Mouse (Mus musculus) embryonic facial prominence, embryonic 14.5 days (tissue): ENCODE measurements at regions not wholly inside any gene's neighbourhood (a gene's known extent, or its start where the extent isn't known, plus 50 kb on each side); places are given as distances from the start of the nearest gene placed in this dataset.

Experiments used
- ATAC-seq: fragments of 200-750 bp; cut with Nextera tagmentation; 2 replicates; pipeline ENCODE4 v1.8.0; 2017; ENCODE audit warnings: low read depth, moderate number of reproducible peaks, moderate TSS enrichment
- DNase-seq: peaks from one replicate; pipeline ENCODE4 v3.0.0-alpha.2; 2015; ENCODE audit warnings: low spot score
- H3K27ac ChIP-seq: fragments of 300-500 bp; sonication (generic); replicated peaks from 2 replicates; pipeline ENCODE4 v1.5.1; 2014; ENCODE audit warnings: low read depth, mild to moderate bottlenecking, low read length, moderate library complexity
- H3K27me3 ChIP-seq: fragments of 300-500 bp; sonication (generic); replicated peaks from 2 replicates; pipeline ENCODE4 v1.6.1; 2014; ENCODE audit warnings: low read length; ENCODE audit not compliant: control insufficient read depth, insufficient read depth
- H3K36me3 ChIP-seq: fragments of 300-500 bp; sonication (generic); 2 replicates; pipeline ENCODE4 v1.6.1; 2014; ENCODE audit warnings: low read length, mixed read lengths; ENCODE audit not compliant: control insufficient read depth, insufficient read depth
- H3K4me1 ChIP-seq: fragments of 300-500 bp; sonication (generic); 2 replicates; pipeline ENCODE4 v1.6.1; 2014; ENCODE audit warnings: antibody characterized with exemption, low read length; ENCODE audit not compliant: control insufficient read depth, insufficient read depth
- H3K4me2 ChIP-seq: fragments of 300-500 bp; sonication (generic); 2 replicates; pipeline ENCODE4 v1.6.1; 2014; ENCODE audit warnings: low read depth, mild to moderate bottlenecking, low read length, moderate library complexity, mixed read lengths
- H3K4me3 ChIP-seq: fragments of 300-500 bp; sonication (generic); 2 replicates; pipeline ENCODE4 v1.5.1; 2014; ENCODE audit warnings: low read depth, mild to moderate bottlenecking, low read length
- H3K9ac ChIP-seq: fragments of 300-500 bp; sonication (generic); 2 replicates; pipeline ENCODE4 v1.6.1; 2014; ENCODE audit warnings: low read depth, mild to moderate bottlenecking, low read length, moderate library complexity, mixed read lengths
- H3K9me3 ChIP-seq: fragments of 300-500 bp; sonication (generic); 2 replicates; pipeline ENCODE4 v1.6.1; 2016; ENCODE audit warnings: low read length; ENCODE audit not compliant: control insufficient read depth
- WGBS: fragments of 180-500 bp; shearing (Covaris S2); extraction: QIAGEN DNeasy Blood & Tissue Kit; methylation state at CpG from one replicate; pipeline ENCODE4 v1.1.7; 2014; 5-methylcytosine and 5-hydroxymethylcytosine counted together

DNA sequence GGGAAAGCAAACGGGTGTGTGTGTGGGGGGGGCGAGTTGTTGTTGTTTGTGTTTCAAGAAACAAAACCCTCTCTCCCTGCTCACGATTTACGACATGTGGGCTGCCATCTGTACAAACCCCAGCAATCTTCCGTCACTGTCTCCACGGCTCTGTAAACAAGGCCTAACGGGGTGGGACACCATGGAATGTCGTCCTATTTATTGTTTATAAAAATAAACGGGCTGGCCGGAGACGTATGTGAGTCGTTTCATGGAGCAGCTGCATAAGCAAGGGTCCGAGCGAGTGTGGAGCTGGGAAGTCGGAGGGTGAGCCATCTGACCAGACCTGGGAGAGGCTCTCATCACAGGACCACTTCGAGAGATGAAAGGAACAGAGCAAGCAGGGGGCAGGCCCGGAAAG lies 141.4 kb upstream of the Sall1 start:
- no peak overlapping the region for H3K27ac ChIP-seq
- DNase-seq: no peak

DNA sequence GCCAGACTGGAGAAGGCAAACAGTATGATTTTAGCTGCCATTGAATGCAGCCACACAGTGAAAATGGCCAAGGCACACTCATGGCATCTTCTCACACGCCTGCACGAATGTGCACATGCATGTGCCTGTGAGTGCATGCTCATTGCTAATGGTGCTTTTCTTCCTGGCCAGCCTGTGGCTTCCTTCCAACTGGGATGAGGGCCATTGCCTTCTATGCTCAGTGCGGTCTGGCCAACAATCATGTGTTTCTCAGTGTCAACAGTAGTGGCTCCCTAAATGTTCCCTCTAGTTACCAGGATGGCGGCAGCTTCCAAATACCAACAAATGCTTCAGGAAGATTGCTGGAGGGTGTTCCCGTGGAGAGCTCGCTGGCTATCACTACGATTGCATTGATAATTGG lies 131.7 kb upstream of the Sall1 start:
- no peaks in the 10 kb centered on the region for H3K36me3 ChIP-seq
- no peaks in the 10 kb centered on the region for H3K4me1 ChIP-seq
- H3K27ac ChIP-seq: no peak overlapping the region
- no peak overlapping the region for H3K4me2 ChIP-seq
- ATAC-seq: no peak
- no peak for DNase-seq
- H3K9ac ChIP-seq: no peak overlapping the region
- no peaks in the 10 kb centered on the region for H3K9me3 ChIP-seq
- WGBS: 78% methylated on average over 7 of the region's 7 CpGs
- H3K27me3 ChIP-seq: no peaks in the 10 kb centered on the region
- H3K4me3 ChIP-seq: no peak overlapping the region

More for the DNA sequence above, 141.4 kb upstream of the Sall1 start:
- H3K27me3 ChIP-seq: no peaks in the 10 kb centered on the region
- 57% methylated on average over 17 of the region's 17 CpGs for WGBS
- no peak overlapping the region for H3K4me3 ChIP-seq
- no peaks in the 10 kb centered on the region for H3K4me1 ChIP-seq
- H3K9me3 ChIP-seq: no peaks in the 10 kb centered on the region
- ATAC-seq: no peak
- H3K9ac ChIP-seq: no peak overlapping the region
- H3K4me2 ChIP-seq: no peak overlapping the region
- no peaks in the 10 kb centered on the region for H3K36me3 ChIP-seq

DNA sequence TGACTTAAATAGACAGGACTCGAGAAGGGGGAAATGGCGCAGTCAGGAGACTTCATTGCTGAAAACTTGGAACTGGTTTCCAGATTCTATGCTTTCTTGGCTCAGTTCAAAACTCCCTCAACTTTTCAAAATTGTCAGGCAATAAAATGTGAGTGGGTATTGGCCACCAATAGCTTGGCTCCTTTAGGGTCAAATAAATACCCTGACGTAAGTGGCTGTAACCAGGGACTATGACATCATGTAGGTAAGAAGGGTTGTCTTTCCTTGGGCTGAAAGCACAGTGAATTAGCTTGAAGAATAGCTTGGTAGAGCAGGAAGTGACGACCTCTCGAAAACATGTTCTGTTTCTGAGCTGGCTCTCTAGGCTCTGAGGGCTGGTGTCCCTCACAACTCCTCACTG lies 127.6 kb upstream of the Sall1 start:
- Histone ChIP-seq H3K27ac (no peak overlapping the region), H3K4me2 (no peak overlapping the region), H3K4me3 (no peak overlapping the region), H3K9me3 (no peaks in the 10 kb centered on the region), H3K4me1 (peaks cover 4% of the 10 kb centered on the region), H3K9ac (no peak overlapping the region), H3K36me3 (no peaks in the 10 kb centered on the region), H3K27me3 (no peaks in the 10 kb centered on the region; the same call in 1 of the 2 replicates)
- DNase-seq (no peak), ATAC-seq (no peak)
- 61% methylated on average over 5 of the region's 5 CpGs for WGBS

DNA sequence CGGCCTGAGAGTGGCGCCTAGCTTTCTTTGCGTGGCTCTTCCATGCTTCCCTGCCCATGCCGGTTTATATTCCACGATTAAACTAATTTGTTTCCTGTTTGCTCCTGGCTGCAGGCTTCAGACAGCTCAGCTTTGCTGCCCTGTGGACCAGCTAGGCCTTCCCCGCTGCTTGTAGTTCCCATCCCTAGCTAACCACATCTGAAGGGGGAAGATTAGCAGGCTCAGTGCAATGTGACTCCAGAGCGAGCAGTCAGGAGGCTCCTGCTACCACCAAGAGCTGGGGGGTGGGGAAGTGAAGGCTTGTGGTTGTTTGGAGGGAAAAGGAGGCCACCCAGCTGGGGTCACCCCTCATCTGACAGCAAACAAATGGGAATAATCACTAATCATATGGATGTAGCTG lies 125.5 kb upstream of the Sall1 start:
- 17% methylated on average over 7 of the region's 7 CpGs for WGBS
- no peaks in the 10 kb centered on the region; the same call in 1 of the 2 replicates for H3K27me3 ChIP-seq
- 0 out of 2 replicates have a peak overlapping the region, but pooled peaks have one; percentile 14 for H3K9ac ChIP-seq
- no peak overlapping the region for H3K27ac ChIP-seq
- DNase-seq (peak; percentile 71), ATAC-seq (peak; percentile 79; the same call in 1 of the 2 replicates)
- H3K9me3 ChIP-seq: no peaks in the 10 kb centered on the region
- no peak overlapping the region for H3K4me3 ChIP-seq
- H3K36me3 ChIP-seq: no peaks in the 10 kb centered on the region
- H3K4me2 ChIP-seq: no peak overlapping the region
- H3K4me1 ChIP-seq: peaks cover 4% of the 10 kb centered on the region

DNA sequence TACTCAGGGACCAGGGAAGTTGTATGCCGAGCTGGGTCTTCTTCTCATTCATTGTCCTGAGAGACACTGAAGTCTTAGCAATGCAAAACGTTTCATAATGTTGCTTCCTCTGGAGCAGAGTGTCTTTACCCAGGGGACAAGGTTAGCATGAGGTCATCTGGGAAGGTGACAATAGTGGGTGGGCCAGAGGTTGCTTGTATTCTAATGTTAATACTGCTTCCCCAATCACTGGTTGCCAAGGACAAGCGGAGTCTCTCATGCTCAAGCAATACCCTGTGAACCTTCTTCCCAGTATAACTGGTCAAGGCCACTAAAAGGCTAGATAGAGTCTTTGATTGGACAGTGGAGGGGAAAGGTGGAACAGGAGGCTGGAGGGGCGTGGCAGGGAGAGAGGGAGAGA lies 123.1 kb upstream of the Sall1 start:
- no peak for ATAC-seq
- Histone ChIP-seq H3K27me3 (no peaks in the 10 kb centered on the region; the same call in 1 of the 2 replicates), H3K27ac (no peak overlapping the region), H3K9me3 (no peaks in the 10 kb centered on the region), H3K4me3 (no peak overlapping the region), H3K9ac (no peak overlapping the region), H3K4me1 (peaks cover 4% of the 10 kb centered on the region), H3K4me2 (no peak overlapping the region), H3K36me3 (no peaks in the 10 kb centered on the region)
- DNase-seq: no peak
- 78% methylated on average over 4 of the region's 4 CpGs for WGBS

DNA sequence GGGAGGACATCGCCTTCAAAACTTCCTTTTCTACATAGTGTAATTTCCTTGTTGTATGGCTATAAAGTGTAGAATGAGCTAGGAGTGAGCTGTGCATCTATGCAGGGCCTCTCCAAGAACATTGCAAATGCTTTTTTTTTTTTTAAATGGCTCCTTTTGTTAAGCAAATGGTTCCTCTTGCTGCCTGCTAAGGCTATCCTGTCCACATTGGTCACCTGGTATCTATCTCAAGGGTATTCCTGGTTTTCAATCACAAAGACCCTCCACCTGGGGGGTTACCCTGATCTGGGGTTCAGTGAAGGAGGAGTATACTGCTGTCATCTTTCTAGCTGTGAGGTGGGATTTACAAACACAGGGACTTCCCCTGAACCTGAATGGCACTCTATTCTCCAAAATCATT lies 112.9 kb upstream of the Sall1 start:
- no peak overlapping the region for H3K9ac ChIP-seq
- ATAC-seq: no peak
- 94% methylated on average over 1 of the region's 1 CpGs for WGBS
- H3K27ac ChIP-seq: no peak overlapping the region
- H3K4me1 ChIP-seq: no peaks in the 10 kb centered on the region
- H3K4me2 ChIP-seq: no peak overlapping the region
- H3K9me3 ChIP-seq: no peaks in the 10 kb centered on the region
- no peaks in the 10 kb centered on the region for H3K27me3 ChIP-seq
- no peaks in the 10 kb centered on the region for H3K36me3 ChIP-seq
- no peak for DNase-seq
- no peak overlapping the region for H3K4me3 ChIP-seq

DNA sequence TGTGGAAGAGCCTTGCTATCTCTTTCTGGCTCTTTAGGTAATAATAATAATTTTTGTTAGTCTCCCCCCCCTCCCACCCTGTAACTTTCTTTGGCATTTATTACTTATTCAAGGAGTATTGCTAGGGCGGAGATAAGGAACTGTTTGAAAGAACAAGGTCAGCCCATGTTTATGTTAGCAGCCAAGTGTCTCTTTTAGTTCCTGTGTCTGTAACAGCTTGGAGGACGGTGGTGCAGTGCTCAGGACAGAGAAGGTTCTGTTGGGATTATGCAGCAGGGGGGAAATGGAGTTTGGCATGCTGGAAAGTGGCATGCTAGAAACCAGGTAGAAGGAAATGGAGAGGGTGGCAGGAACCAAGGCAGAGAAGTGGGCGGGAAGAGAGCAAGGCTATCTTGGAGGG lies 109.6 kb upstream of the Sall1 start:
- Histone ChIP-seq H3K9me3 (no peaks in the 10 kb centered on the region), H3K27me3 (no peaks in the 10 kb centered on the region), H3K9ac (no peak overlapping the region), H3K4me2 (no peak overlapping the region), H3K27ac (no peak overlapping the region), H3K4me1 (no peaks in the 10 kb centered on the region), H3K4me3 (no peak overlapping the region), H3K36me3 (no peaks in the 10 kb centered on the region)
- ATAC-seq (no peak), DNase-seq (no peak)
- WGBS: 63% methylated on average over 3 of the region's 3 CpGs

DNA sequence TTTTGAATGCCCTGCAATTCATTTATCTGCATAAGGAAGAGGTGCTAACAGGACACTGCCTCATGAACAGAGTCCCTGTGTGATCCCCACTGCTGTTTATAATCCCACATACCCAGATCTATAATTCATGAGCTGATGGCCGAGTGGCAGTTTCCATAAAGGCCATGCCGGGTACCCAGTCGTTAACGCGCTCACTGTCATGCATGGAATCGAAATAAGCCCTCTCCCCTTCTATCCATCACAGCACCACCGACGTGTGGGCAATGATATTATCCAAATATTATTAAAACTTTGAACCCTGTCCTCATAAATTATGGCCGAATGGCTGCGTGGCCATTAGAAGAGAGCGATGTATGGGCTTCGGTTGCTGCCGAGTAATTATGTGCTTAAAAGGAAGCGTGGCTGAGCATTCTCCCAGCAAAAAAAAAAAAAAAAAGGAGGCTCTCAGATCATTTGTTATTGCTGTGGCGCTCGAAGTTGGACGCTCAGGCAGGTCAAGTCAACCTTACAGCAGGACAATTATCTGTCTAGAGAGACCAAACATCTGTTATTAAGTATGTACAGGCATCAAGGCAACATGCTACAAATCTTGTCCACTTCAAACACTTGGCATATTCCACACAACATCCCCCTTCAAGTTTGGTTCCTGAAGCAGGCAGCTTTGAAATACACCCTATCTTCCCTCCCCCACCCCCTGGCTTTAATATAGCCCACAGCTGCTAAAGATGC lies 109.1 kb upstream of the Sall1 start:
- H3K36me3 ChIP-seq: no peaks in the 10 kb centered on the region
- ATAC-seq: no peak
- H3K4me3 ChIP-seq: no peak overlapping the region
- WGBS: 55% methylated on average over 17 of the region's 17 CpGs
- H3K4me1 ChIP-seq: no peaks in the 10 kb centered on the region
- no peak overlapping the region for H3K27ac ChIP-seq
- no peaks in the 10 kb centered on the region for H3K9me3 ChIP-seq
- H3K9ac ChIP-seq: no peak overlapping the region
- no peaks in the 10 kb centered on the region for H3K27me3 ChIP-seq
- no peak overlapping the region for H3K4me2 ChIP-seq
- no peak for DNase-seq

DNA sequence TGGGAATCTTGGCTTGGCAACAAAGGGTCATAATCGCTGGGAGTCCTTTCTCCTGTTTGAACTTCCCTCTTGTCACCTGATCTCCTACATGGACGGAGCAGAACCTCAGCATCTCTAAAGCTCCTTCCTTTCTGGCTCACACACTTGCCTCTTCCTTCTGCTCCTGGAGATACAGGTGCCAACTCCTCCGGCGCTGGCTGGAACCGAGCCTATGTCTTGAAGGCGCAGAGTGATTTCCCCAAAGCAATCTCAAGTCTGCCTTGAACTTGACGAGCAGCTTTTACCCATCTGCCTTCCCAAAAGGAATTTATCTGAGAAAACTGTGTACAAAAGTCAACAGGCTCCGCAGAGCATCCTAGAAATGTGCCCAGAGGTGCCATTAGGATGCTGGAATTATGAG lies 108.4 kb upstream of the Sall1 start:
- H3K36me3 ChIP-seq: no peaks in the 10 kb centered on the region
- H3K9me3 ChIP-seq: no peaks in the 10 kb centered on the region
- H3K4me2 ChIP-seq: no peak overlapping the region
- no peak overlapping the region for H3K27ac ChIP-seq
- no peaks in the 10 kb centered on the region for H3K27me3 ChIP-seq
- no peak for ATAC-seq
- WGBS: 62% methylated on average over 8 of the region's 8 CpGs
- no peaks in the 10 kb centered on the region for H3K4me1 ChIP-seq
- no peak overlapping the region for H3K4me3 ChIP-seq
- no peak overlapping the region for H3K9ac ChIP-seq
- no peak for DNase-seq
